Mouse (Mus musculus) olfactory bulb, adult 2 months (tissue): Measurements from ENCODE around the gene F830045P16Rik. TPM values are rescaled to one million over a fixed set of nuclear protein-coding genes. Genes with fewer than 3 reads are reported as not detected.

Experiments used
- H3K27ac ChIP-seq: fragments of 200-500 bp; 2 replicates; pipeline ENCODE4 v1.5.1; 2012; ENCODE audit warnings: low read depth, low read length; ENCODE audit not compliant: insufficient read depth
- H3K4me1 ChIP-seq: fragments of 200-500 bp; 2 replicates; pipeline ENCODE4 v1.6.1; 2012; ENCODE audit warnings: low read length; ENCODE audit not compliant: control insufficient read depth, insufficient read depth
- H3K4me3 ChIP-seq: fragments of 200-500 bp; 2 replicates; pipeline ENCODE4 v1.5.1; 2012; ENCODE audit warnings: mild to moderate bottlenecking, low read depth, low read length, moderate library complexity; ENCODE audit not compliant: insufficient read depth
- CTCF ChIP-seq: fragments of 200-500 bp; IDR thresholded peaks from 2 replicates; pipeline ENCODE4 v1.5.1; 2012; ENCODE audit warnings: low read depth, mild to moderate bottlenecking, low read length, moderate library complexity; ENCODE audit not compliant: insufficient read depth
- POLR2A ChIP-seq: fragments of 200-500 bp; IDR thresholded peaks from 2 replicates; pipeline ENCODE4 v1.6.1; 2012; ENCODE audit warnings: mild to moderate bottlenecking, low read depth, low read length, moderate library complexity; ENCODE audit not compliant: insufficient read depth
- WGBS: fragments of 180-500 bp; shearing (Covaris S2); methylation state at CpG from one replicate; pipeline ENCODE4 v1.1.7; 2018; 5-methylcytosine and 5-hydroxymethylcytosine counted together
- polyA plus RNA-seq: library from polyadenylated mRNA; stranded (reverse); fragments of >200 nt; gene quantifications from 2 replicates; pipeline ENCODE4 v1.2.4, GENCODE M21; 2012; ENCODE audit warnings: low replicate concordance; ENCODE audit not compliant: missing spikeins, insufficient read depth, insufficient read length

Gene F830045P16Rik
- polyA plus RNA-seq, 1 experiment: not detected

- H3K4me3 ChIP-seq: no peak overlapping the region
- no peak for TF ChIP-seq CTCF
- no peak for TF ChIP-seq POLR2A
- 29% methylated on average over 4 of the region's 4 CpGs for WGBS
- H3K27ac ChIP-seq: peak overlapping the region; percentile 89
- H3K4me1 ChIP-seq: peaks cover 35% of the 10 kb centered on the region
Observed at GRCm38 (mm10) chr2:129573701-129574273, 37.4 kb upstream of the F830045P16Rik start.

- Histone ChIP-seq H3K4me3 (no peak overlapping the region), H3K27ac (no peak overlapping the region), H3K4me1 (peaks cover 18% of the 10 kb centered on the region)
- 74% methylated on average over 5 of the region's 5 CpGs for WGBS
- TF ChIP-seq CTCF (no peak), POLR2A (no peak)
Observed at GRCm38 (mm10) chr2:129569556-129569955, 33.2 kb upstream of the F830045P16Rik start.

- Histone ChIP-seq H3K4me1 (peaks cover 14% of the 10 kb centered on the region), H3K4me3 (no peak overlapping the region), H3K27ac (no peak overlapping the region)
- TF ChIP-seq CTCF (no peak), POLR2A (no peak)
- 89% methylated on average over 7 of the region's 7 CpGs for WGBS
Observed at GRCm38 (mm10) chr2:129569120-129569519, 32.7 kb upstream of the F830045P16Rik start.

GRCm38 (mm10) chr2:129563944-129564709 is 27.7 kb upstream of the F830045P16Rik start:
- H3K4me3 ChIP-seq: no peak overlapping the region
- WGBS: 69% methylated on average over 5 of the region's 5 CpGs
- H3K4me1 ChIP-seq: peaks cover 17% of the 10 kb centered on the region
- no peak for TF ChIP-seq POLR2A
- TF ChIP-seq CTCF: no peak
- H3K27ac ChIP-seq: no peak overlapping the region

- Histone ChIP-seq H3K4me3 (no peak overlapping the region), H3K4me1 (peaks cover 24% of the 10 kb centered on the region), H3K27ac (no peak overlapping the region)
- TF ChIP-seq CTCF (no peak), POLR2A (no peak)
- WGBS: 36% methylated on average over 3 of the region's 3 CpGs
Observed at GRCm38 (mm10) chr2:129561796-129562195, 25.4 kb upstream of the F830045P16Rik start.

- Histone ChIP-seq H3K27ac (peak overlapping the region; percentile 32; the same call in 1 of the 2 replicates), H3K4me3 (no peak overlapping the region), H3K4me1 (peaks cover 28% of the 10 kb centered on the region)
- TF ChIP-seq CTCF (no peak), POLR2A (no peak)
- WGBS: 62% methylated on average over 3 of the region's 3 CpGs
Observed at GRCm38 (mm10) chr2:129558875-129559219, 22.4 kb upstream of the F830045P16Rik start.

- peaks cover 27% of the 10 kb centered on the region for H3K4me1 ChIP-seq
- WGBS: 16% methylated on average over 12 of the region's 12 CpGs
- H3K4me3 ChIP-seq: no peak overlapping the region
- 0 out of 2 replicates have a peak overlapping the region, but pooled peaks have one; percentile 32 for H3K27ac ChIP-seq
- TF ChIP-seq CTCF (no peak), POLR2A (no peak)
Observed at GRCm38 (mm10) chr2:129558008-129558874, 21.8 kb upstream of the F830045P16Rik start.

- no peak for TF ChIP-seq CTCF
- no peak for TF ChIP-seq POLR2A
- H3K27ac ChIP-seq: peak overlapping the region; percentile 30; the same call in 1 of the 2 replicates
- no peak overlapping the region for H3K4me3 ChIP-seq
- WGBS: 43% methylated on average over 6 of the region's 6 CpGs
- peaks cover 21% of the 10 kb centered on the region for H3K4me1 ChIP-seq
Observed at GRCm38 (mm10) chr2:129556081-129556480, 19.7 kb upstream of the F830045P16Rik start.
